Mouse (Mus musculus): Measurements from ENCODE around the gene Trio. TPM values are rescaled to one million over a fixed set of nuclear protein-coding genes. Genes with fewer than 3 reads are reported as not detected.

The Trio gene
- total and polyA plus RNA-seq, 3 experiments, result 0.66 TPM; not detected in 2

DNA sequence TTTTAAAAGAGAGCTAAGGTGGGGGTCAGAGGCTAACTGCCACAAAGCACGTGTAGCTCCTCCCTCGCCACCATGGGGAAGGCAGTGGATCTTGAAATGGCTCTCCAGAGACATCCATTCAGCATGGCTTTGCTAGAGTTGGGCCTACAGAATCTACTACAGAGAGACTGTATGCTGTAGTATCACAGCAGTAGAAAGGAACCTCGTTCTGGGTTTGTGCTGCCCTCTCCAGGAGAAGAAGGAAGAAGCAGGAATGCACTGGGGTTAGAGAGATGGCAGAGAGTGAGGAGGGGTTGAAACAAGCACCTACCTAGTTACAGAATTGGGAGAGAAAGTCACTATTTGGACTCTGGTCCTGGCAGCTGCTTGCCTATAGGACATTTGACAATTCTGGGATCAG, 310.3 kb downstream of the Trio start:
- Histone ChIP-seq H3K9me3 (replicated peaks) (no peaks in the 10 kb centered on the region), H3K36me3 (replicated peaks) (no peaks in the 10 kb centered on the region), H3K4me1 (ENCODE audit: insufficient read depth, low read depth, low read length) (no peaks in the 10 kb centered on the region), H3K27me3 (ENCODE audit: insufficient read depth, low read length) (no peaks in the 10 kb centered on the region), H3K4me3 (ENCODE audit: low read depth, low read length) (no peak overlapping the region)
- no peak for ATAC-seq (ENCODE audit: extremely low read depth, insufficient number of reproducible peaks, low FRiP score, poor library complexity, severe bottlenecking)
- DNase-seq (ENCODE audit: low spot score), result no peak
- no peak for TF ChIP-seq POLR2AphosphoS5 (IDR thresholded peaks at IDR 0.05; ENCODE audit: insufficient replicate concordance, low read depth, low read length)
- no peak for TF ChIP-seq CTCF (IDR thresholded peaks at IDR 0.05; ENCODE audit: low read depth, low read length)
- TF ChIP-seq GATA1 (IDR thresholded peaks at IDR 0.05; ENCODE audit: borderline replicate concordance, low read length), result no peak
- no peak for TF ChIP-seq GATA2 (IDR thresholded peaks at IDR 0.05; ENCODE audit: borderline replicate concordance, low read depth, low read length)
- TF ChIP-seq TAL1 (conservative IDR thresholded peaks at IDR 0.05; ENCODE audit: low read depth, low read length), result no peak

DNA sequence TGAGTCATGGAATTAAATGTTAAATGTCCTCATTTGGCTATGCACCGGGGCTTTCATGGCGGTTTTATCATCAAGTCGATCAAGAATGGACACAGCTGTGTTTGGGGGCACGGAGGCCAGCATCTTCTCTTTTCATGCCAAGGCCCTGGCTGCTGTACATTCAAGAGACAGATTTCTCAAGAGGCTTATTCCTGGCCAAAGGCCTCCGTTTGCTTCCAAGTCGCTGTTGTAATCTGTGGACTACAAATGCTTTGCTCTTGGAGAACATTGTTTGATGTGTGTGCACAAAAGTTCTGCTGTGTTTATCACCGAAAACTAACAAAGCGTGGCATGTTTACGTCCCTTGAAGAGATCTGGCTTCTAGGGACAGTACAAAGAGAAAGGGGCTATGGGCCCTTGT, 314.9 kb downstream of the Trio start:
- no peak overlapping the region for H3K4me3 ChIP-seq (ENCODE audit: low read depth, low read length)
- no peak for TF ChIP-seq CTCF (IDR thresholded peaks at IDR 0.05; ENCODE audit: low read depth, low read length)
- no peak for TF ChIP-seq GATA1 (IDR thresholded peaks at IDR 0.05; ENCODE audit: borderline replicate concordance, low read length)
- TF ChIP-seq POLR2AphosphoS5 (IDR thresholded peaks at IDR 0.05; ENCODE audit: insufficient replicate concordance, low read depth, low read length), result no peak
- TF ChIP-seq GATA2 (IDR thresholded peaks at IDR 0.05; ENCODE audit: borderline replicate concordance, low read depth, low read length), result no peak
- no peak for TF ChIP-seq TAL1 (conservative IDR thresholded peaks at IDR 0.05; ENCODE audit: low read depth, low read length)
- no peaks in the 10 kb centered on the region for H3K9me3 ChIP-seq (replicated peaks)
- no peaks in the 10 kb centered on the region for H3K36me3 ChIP-seq (replicated peaks)
- DNase-seq (ENCODE audit: low spot score) (no peak), ATAC-seq (ENCODE audit: extremely low read depth, insufficient number of reproducible peaks, low FRiP score, poor library complexity, severe bottlenecking) (no peak)
- no peaks in the 10 kb centered on the region for H3K27me3 ChIP-seq (ENCODE audit: insufficient read depth, low read length)
- no peaks in the 10 kb centered on the region for H3K4me1 ChIP-seq (ENCODE audit: insufficient read depth, low read depth, low read length)

DNA sequence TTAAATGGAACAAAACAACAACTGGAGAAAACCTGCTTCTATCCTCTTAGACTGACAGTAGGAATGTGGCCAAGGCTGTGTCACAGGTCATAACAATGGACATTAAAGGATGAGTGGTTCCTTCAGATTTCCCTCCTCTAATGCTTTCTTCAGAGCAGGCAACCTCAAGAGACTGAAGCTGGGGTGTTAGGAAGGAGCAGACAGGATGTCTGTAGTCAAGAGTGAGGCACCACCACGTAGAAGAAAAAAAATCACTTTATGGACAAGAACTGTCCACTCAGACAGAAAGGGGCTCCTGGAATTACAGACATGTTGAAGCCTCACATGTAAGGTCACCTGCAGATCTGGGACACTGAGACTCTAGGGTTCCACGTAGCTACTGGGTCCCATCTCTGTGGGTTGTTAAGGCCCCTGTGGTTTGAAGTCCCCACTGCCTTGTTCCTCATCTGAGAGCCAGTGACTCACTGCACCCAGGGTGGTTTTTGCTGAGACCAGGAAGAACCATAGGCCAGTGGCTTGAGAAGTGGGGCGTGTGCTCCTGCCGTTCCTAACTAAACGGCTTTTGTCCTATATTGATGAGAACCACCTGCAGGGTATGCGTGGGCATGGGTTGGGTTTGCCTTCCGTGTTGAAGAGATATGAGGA, 316.6 kb downstream of the Trio start:
- ATAC-seq (ENCODE audit: extremely low read depth, insufficient number of reproducible peaks, low FRiP score, poor library complexity, severe bottlenecking), result no peak
- Histone ChIP-seq H3K36me3 (replicated peaks) (no peaks in the 10 kb centered on the region), H3K4me3 (ENCODE audit: low read depth, low read length) (no peak overlapping the region), H3K27me3 (ENCODE audit: insufficient read depth, low read length) (no peaks in the 10 kb centered on the region), H3K4me1 (ENCODE audit: insufficient read depth, low read depth, low read length) (no peaks in the 10 kb centered on the region), H3K9me3 (replicated peaks) (no peaks in the 10 kb centered on the region)
- no peak for DNase-seq (ENCODE audit: low spot score)
- TF ChIP-seq GATA1 (IDR thresholded peaks at IDR 0.05; ENCODE audit: borderline replicate concordance, low read length), result no peak
- no peak for TF ChIP-seq CTCF (IDR thresholded peaks at IDR 0.05; ENCODE audit: low read depth, low read length)
- no peak for TF ChIP-seq GATA2 (IDR thresholded peaks at IDR 0.05; ENCODE audit: borderline replicate concordance, low read depth, low read length)
- TF ChIP-seq POLR2AphosphoS5 (IDR thresholded peaks at IDR 0.05; ENCODE audit: insufficient replicate concordance, low read depth, low read length), result no peak
- no peak for TF ChIP-seq TAL1 (conservative IDR thresholded peaks at IDR 0.05; ENCODE audit: low read depth, low read length)

DNA sequence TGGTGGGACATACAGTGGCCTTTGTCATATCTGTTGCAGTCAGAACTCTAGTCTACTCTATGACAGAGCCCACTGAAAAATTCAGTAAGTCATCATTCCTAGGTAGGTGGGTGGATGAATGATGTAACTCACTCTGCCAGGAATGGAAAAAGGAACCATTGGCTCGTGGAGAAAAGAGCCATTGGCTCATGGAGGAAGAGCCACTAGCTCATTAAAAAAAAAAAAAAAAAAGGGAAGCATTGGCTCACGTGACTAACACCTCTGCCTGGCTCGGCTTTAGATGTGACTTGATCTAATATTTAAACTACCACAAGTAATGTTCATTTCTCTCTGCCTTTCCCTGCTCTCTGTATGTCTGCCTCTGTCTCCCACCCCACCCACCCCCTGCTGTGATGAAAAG, 317.1 kb downstream of the Trio start:
- Histone ChIP-seq H3K4me1 (ENCODE audit: insufficient read depth, low read depth, low read length) (no peaks in the 10 kb centered on the region), H3K4me3 (ENCODE audit: low read depth, low read length) (no peak overlapping the region), H3K36me3 (replicated peaks) (no peaks in the 10 kb centered on the region), H3K27me3 (ENCODE audit: insufficient read depth, low read length) (no peaks in the 10 kb centered on the region), H3K9me3 (replicated peaks) (no peaks in the 10 kb centered on the region)
- ATAC-seq (ENCODE audit: extremely low read depth, insufficient number of reproducible peaks, low FRiP score, poor library complexity, severe bottlenecking) (no peak), DNase-seq (ENCODE audit: low spot score) (no peak)
- no peak for TF ChIP-seq CTCF (IDR thresholded peaks at IDR 0.05; ENCODE audit: low read depth, low read length)
- no peak for TF ChIP-seq TAL1 (conservative IDR thresholded peaks at IDR 0.05; ENCODE audit: low read depth, low read length)
- TF ChIP-seq GATA1 (IDR thresholded peaks at IDR 0.05; ENCODE audit: borderline replicate concordance, low read length), result no peak
- TF ChIP-seq POLR2AphosphoS5 (IDR thresholded peaks at IDR 0.05; ENCODE audit: insufficient replicate concordance, low read depth, low read length), result no peak
- TF ChIP-seq GATA2 (IDR thresholded peaks at IDR 0.05; ENCODE audit: borderline replicate concordance, low read depth, low read length), result no peak

DNA sequence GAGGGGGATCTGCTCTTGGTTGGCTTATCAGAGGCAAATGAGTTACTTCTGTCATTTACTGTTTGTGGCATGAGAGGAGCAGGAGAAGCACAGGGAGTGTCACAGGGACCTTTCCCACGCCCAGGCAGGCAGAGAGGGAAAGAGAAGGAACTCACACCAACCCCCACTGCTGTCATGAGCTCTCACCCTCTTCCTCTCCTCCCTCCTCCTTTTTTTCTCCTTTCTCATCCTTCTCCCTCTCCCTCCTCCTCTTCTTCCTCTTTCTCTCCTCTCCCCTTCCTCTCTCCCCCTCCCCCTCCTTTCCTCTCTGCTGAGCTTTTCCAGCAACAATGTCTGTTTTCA, 322.7 kb downstream of the Trio start:
- H3K9me3 ChIP-seq (replicated peaks), result peaks cover 5% of the 10 kb centered on the region
- H3K36me3 ChIP-seq (replicated peaks), result no peaks in the 10 kb centered on the region
- TF ChIP-seq CTCF (IDR thresholded peaks at IDR 0.05; ENCODE audit: low read depth, low read length) (no peak), GATA2 (IDR thresholded peaks at IDR 0.05; ENCODE audit: borderline replicate concordance, low read depth, low read length) (no peak), TAL1 (conservative IDR thresholded peaks at IDR 0.05; ENCODE audit: low read depth, low read length) (no peak), POLR2AphosphoS5 (IDR thresholded peaks at IDR 0.05; ENCODE audit: insufficient replicate concordance, low read depth, low read length) (no peak), GATA1 (IDR thresholded peaks at IDR 0.05; ENCODE audit: borderline replicate concordance, low read length) (no peak)
- no peaks in the 10 kb centered on the region for H3K4me1 ChIP-seq (ENCODE audit: insufficient read depth, low read depth, low read length)
- H3K27me3 ChIP-seq (ENCODE audit: insufficient read depth, low read length), result no peaks in the 10 kb centered on the region; the same call in 1 of the 2 replicates
- no peak for DNase-seq (ENCODE audit: low spot score)
- H3K4me3 ChIP-seq (ENCODE audit: low read depth, low read length), result no peak overlapping the region
- ATAC-seq (ENCODE audit: extremely low read depth, insufficient number of reproducible peaks, low FRiP score, poor library complexity, severe bottlenecking), result no peak

DNA sequence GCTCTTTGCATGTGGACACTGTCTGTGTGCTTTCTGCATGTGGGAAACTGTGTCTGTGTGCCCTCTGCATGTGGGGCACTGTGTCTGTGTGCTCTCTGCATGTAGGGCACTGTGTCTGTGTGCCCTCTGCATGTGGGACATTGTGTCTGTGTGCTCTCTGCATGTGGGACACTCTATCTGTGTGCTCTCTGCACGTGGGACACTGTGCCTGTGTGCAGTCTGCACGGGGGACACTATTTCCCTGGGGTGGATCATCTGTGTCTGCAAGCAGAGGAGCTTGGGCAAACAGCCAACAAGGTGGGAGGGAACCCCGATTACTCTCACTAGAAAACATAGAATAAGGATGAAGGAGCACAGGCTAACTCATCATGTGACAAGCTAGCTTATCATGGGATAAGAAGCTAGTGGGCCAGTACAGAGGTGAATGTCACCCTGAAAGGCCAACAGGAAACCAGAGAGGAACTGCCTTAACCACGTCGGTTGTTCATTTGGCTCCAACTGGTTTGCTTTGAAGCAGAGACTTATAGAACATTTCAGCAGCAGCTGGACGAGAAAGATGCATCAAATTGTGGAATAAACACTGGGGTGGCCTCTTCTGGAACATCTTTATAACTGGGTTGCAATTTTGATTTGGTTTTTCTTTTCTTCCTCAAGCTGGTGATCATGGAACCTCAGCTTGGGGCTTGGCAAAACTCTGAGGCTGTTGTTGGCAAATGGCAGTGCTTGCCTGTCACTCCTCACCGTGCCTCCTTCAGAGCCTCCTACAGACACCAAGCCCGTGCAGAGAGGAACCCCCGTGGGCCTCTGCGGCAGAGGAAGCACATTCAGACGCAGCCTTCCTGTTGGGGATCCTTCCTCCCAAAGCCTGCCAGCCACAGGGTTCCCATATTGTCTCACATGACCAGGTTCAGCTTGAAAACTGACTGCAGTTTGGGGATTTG, 323.3 kb downstream of the Trio start:
- H3K4me1 ChIP-seq (ENCODE audit: insufficient read depth, low read depth, low read length), result no peaks in the 10 kb centered on the region
- no peak for ATAC-seq (ENCODE audit: extremely low read depth, insufficient number of reproducible peaks, low FRiP score, poor library complexity, severe bottlenecking)
- no peaks in the 10 kb centered on the region for H3K36me3 ChIP-seq (replicated peaks)
- TF ChIP-seq GATA1 (IDR thresholded peaks at IDR 0.05; ENCODE audit: borderline replicate concordance, low read length), result no peak
- TF ChIP-seq TAL1 (conservative IDR thresholded peaks at IDR 0.05; ENCODE audit: low read depth, low read length), result no peak
- TF ChIP-seq POLR2AphosphoS5 (IDR thresholded peaks at IDR 0.05; ENCODE audit: insufficient replicate concordance, low read depth, low read length), result no peak
- TF ChIP-seq CTCF (IDR thresholded peaks at IDR 0.05; ENCODE audit: low read depth, low read length), result no peak
- no peak for TF ChIP-seq GATA2 (IDR thresholded peaks at IDR 0.05; ENCODE audit: borderline replicate concordance, low read depth, low read length)
- no peaks in the 10 kb centered on the region; the same call in 1 of the 2 replicates for H3K27me3 ChIP-seq (ENCODE audit: insufficient read depth, low read length)
- H3K4me3 ChIP-seq (ENCODE audit: low read depth, low read length), result no peak overlapping the region
- no peak for DNase-seq (ENCODE audit: low spot score)
- H3K9me3 ChIP-seq (replicated peaks), result peaks cover 5% of the 10 kb centered on the region

All from G1E (cell line).